Mouse (Mus musculus) limb, embryonic 11.5 days (tissue): ENCODE measurements at regions not wholly inside any gene's neighbourhood (a gene's known extent, or its start where the extent isn't known, plus 50 kb on each side); places are given as distances from the start of the nearest gene placed in this dataset.

Experiments
- ATAC-seq: fragments of 200-750 bp; cut with Nextera tagmentation; 2 replicates; pipeline ENCODE4 v1.8.0; 2017; ENCODE audit warnings: low read depth; ENCODE audit not compliant: insufficient number of reproducible peaks, low FRiP score, low TSS enrichment
- DNase-seq: peaks from one replicate; pipeline ENCODE4 v3.0.0-alpha.2; 2015; ENCODE audit warnings: low spot score
- H3K27ac ChIP-seq: fragments of 300-500 bp; sonication (generic); replicated peaks from 2 replicates; pipeline ENCODE4 v1.5.1; 2014; ENCODE audit warnings: low read depth, mild to moderate bottlenecking, low read length
- H3K27me3 ChIP-seq: fragments of 300-500 bp; sonication (generic); 2 replicates; pipeline ENCODE4 v1.6.1; 2014; ENCODE audit warnings: mild to moderate bottlenecking, low read length, mixed read lengths; ENCODE audit not compliant: control insufficient read depth, insufficient read depth
- H3K36me3 ChIP-seq: fragments of 300-500 bp; sonication (generic); 2 replicates; pipeline ENCODE4 v1.6.1; 2014; ENCODE audit warnings: mild to moderate bottlenecking, low read length, moderate library complexity, mixed read lengths; ENCODE audit not compliant: control insufficient read depth, insufficient read depth
- H3K4me1 ChIP-seq: fragments of 300-500 bp; sonication (generic); 2 replicates; pipeline ENCODE4 v1.6.1; 2014; ENCODE audit warnings: low read length, mixed read lengths; ENCODE audit not compliant: control insufficient read depth, insufficient read depth
- H3K4me2 ChIP-seq: fragments of 300-500 bp; sonication (generic); 2 replicates; pipeline ENCODE4 v1.6.1; 2014; ENCODE audit warnings: low read depth, mild to moderate bottlenecking, moderate library complexity; ENCODE audit not compliant: severe bottlenecking
- H3K4me3 ChIP-seq: fragments of 300-500 bp; sonication (generic); 2 replicates; pipeline ENCODE4 v1.5.1; 2014; ENCODE audit warnings: low read depth, low read length
- H3K9ac ChIP-seq: fragments of 300-500 bp; sonication (generic); 2 replicates; pipeline ENCODE4 v1.6.1; 2014; ENCODE audit warnings: mild to moderate bottlenecking, low read length
- H3K9me3 ChIP-seq: fragments of 300-500 bp; sonication (generic); 2 replicates; pipeline ENCODE4 v1.6.1; 2016; ENCODE audit warnings: low read length; ENCODE audit not compliant: control insufficient read depth
- WGBS: fragments of 180-500 bp; shearing (Covaris S2); extraction: QIAGEN DNeasy Blood & Tissue Kit; methylation state at CpG from one replicate; pipeline ENCODE4 v1.1.7; 2014; 5-methylcytosine and 5-hydroxymethylcytosine counted together

GRCm38 (mm10) chr11:31282136-31282535, 87.7 kb downstream of the Stc2 start:
- no peak for ATAC-seq
- 68% methylated on average over 2 of the region's 2 CpGs for WGBS

GRCm38 (mm10) chr11:31248467-31248866, 66.2 kb upstream of the Gm17332 start:
- H3K27me3 ChIP-seq = no peaks in the 10 kb centered on the region
- no peak overlapping the region for H3K4me2 ChIP-seq
- no peak overlapping the region for H3K4me3 ChIP-seq
- no peak overlapping the region for H3K27ac ChIP-seq
- DNase-seq = peak; percentile 77
- no peaks in the 10 kb centered on the region for H3K4me1 ChIP-seq
- 25% methylated on average over 2 of the region's 2 CpGs for WGBS
- H3K9ac ChIP-seq = no peak overlapping the region
- ATAC-seq = no peak
- no peaks in the 10 kb centered on the region for H3K9me3 ChIP-seq
- no peaks in the 10 kb centered on the region for H3K36me3 ChIP-seq

More at GRCm38 (mm10) chr11:31282136-31282535, 87.7 kb downstream of the Stc2 start:
- Histone ChIP-seq H3K4me2 (no peak overlapping the region), H3K27me3 (no peaks in the 10 kb centered on the region), H3K36me3 (no peaks in the 10 kb centered on the region), H3K4me3 (no peak overlapping the region), H3K4me1 (no peaks in the 10 kb centered on the region), H3K9me3 (no peaks in the 10 kb centered on the region), H3K9ac (no peak overlapping the region), H3K27ac (no peak overlapping the region)
- DNase-seq = no peak
